Mouse (Mus musculus) embryonic facial prominence, embryonic 10.5 days (tissue): ENCODE results near the gene Aco2. TPM values are rescaled to one million over a fixed set of nuclear protein-coding genes. Genes with fewer than 3 reads are reported as not detected.
A peak's percentile ranks its signal among the peaks of the same experiment; 100 is the strongest.

Experiments
- DNase-seq: peaks from one replicate; pipeline ENCODE4 v3.0.0-alpha.2; 2017; ENCODE audit warnings: low spot score
- H3K27ac ChIP-seq: fragments of 300-500 bp; sonication (generic); replicated peaks from 2 replicates; pipeline ENCODE4 v1.5.1; 2016; ENCODE audit warnings: mild to moderate bottlenecking
- H3K27me3 ChIP-seq: fragments of 300-500 bp; sonication (generic); replicated peaks from 2 replicates; pipeline ENCODE4 v1.6.1; 2016; ENCODE audit warnings: low read depth, mild to moderate bottlenecking; ENCODE audit not compliant: poor library complexity, severe bottlenecking
- H3K36me3 ChIP-seq: fragments of 300-500 bp; sonication (generic); replicated peaks from 2 replicates; pipeline ENCODE4 v1.6.1; 2016; ENCODE audit warnings: mild to moderate bottlenecking, moderate library complexity
- H3K4me1 ChIP-seq: fragments of 300-500 bp; sonication (generic); 2 replicates; pipeline ENCODE4 v1.6.1; 2016
- H3K4me3 ChIP-seq: fragments of 300-500 bp; sonication (generic); 2 replicates; pipeline ENCODE4 v1.5.1; 2016; ENCODE audit warnings: mild to moderate bottlenecking, moderate library complexity
- H3K9me3 ChIP-seq: fragments of 300-500 bp; sonication (generic); 2 replicates; pipeline ENCODE4 v1.6.1; 2016; ENCODE audit warnings: mild to moderate bottlenecking
- WGBS: fragments of 180-500 bp; shearing (Covaris S2); methylation state at CpG from one replicate; pipeline ENCODE4 v1.1.7; 2016; 5-methylcytosine and 5-hydroxymethylcytosine counted together
- polyA plus RNA-seq: library from polyadenylated mRNA; unstranded; fragments of >200 nt; fragmentation: Nextera tagmentation; extraction: Ambion mirVana; gene quantifications from 2 replicates; pipeline ENCODE4 v1.2.1, GENCODE M21; 2016

Gene Aco2
- polyA plus RNA-seq, 1 experiment from 2014 or later = 153 TPM

- no peaks in the 10 kb centered on the region for H3K9me3 ChIP-seq
- peak; percentile 89 for DNase-seq
- H3K27me3 ChIP-seq = peaks cover 26% of the 10 kb centered on the region
- H3K36me3 ChIP-seq = no peaks in the 10 kb centered on the region
- H3K4me1 ChIP-seq = peaks cover 46% of the 10 kb centered on the region
- peak overlapping the region; percentile 56 for H3K4me3 ChIP-seq
- WGBS = 1% methylated on average over 33 of the region's 33 CpGs
- peak overlapping the region; percentile 82 for H3K27ac ChIP-seq
Observed at GRCm38 (mm10) chr15:81836124-81836821, 35.8 kb upstream of the Aco2 start.

- no peaks in the 10 kb centered on the region for H3K36me3 ChIP-seq
- DNase-seq = no peak
- 53% methylated on average over 7 of the region's 7 CpGs for WGBS
- H3K27me3 ChIP-seq = peaks cover 26% of the 10 kb centered on the region
- H3K9me3 ChIP-seq = no peaks in the 10 kb centered on the region
- H3K4me3 ChIP-seq = peak overlapping the region; percentile 56; the same call in 1 of the 2 replicates
- H3K27ac ChIP-seq = no peak overlapping the region
- H3K4me1 ChIP-seq = peaks cover 42% of the 10 kb centered on the region
Observed at GRCm38 (mm10) chr15:81836966-81837920, 34.9 kb upstream of the Aco2 start.

- H3K9me3 ChIP-seq = no peaks in the 10 kb centered on the region
- no peaks in the 10 kb centered on the region for H3K36me3 ChIP-seq
- H3K27ac ChIP-seq = no peak overlapping the region
- H3K4me1 ChIP-seq = peaks cover 40% of the 10 kb centered on the region
- H3K27me3 ChIP-seq = peaks cover 26% of the 10 kb centered on the region
- H3K4me3 ChIP-seq = no peak overlapping the region
- WGBS = 74% methylated on average over 14 of the region's 14 CpGs
- no peak for DNase-seq
Observed at GRCm38 (mm10) chr15:81838554-81839235, 33.4 kb upstream of the Aco2 start.

DNA sequence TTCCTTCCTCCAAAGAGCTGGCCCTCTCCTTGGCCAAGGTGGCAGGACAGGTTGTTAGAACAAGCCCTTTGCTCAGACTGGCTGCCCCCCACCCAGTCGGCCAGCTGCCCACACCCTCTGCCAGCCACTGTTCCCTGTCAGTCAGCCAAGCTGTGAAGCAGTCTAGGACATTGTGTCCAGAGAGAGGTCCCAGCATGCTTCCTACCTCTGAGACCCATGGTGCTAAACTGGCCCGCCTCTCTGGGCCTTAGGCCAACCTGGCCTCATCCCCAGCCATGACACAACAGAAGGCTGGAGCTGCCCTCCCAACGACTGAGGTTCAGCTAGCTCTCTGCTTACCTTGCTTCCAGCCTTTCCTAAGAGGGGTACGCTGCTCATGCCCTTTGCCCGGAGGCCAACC is 32.5 kb upstream of the Aco2 start:
- DNase-seq = no peak
- peaks cover 21% of the 10 kb centered on the region for H3K27me3 ChIP-seq
- WGBS = 69% methylated on average over 5 of the region's 5 CpGs

DNA sequence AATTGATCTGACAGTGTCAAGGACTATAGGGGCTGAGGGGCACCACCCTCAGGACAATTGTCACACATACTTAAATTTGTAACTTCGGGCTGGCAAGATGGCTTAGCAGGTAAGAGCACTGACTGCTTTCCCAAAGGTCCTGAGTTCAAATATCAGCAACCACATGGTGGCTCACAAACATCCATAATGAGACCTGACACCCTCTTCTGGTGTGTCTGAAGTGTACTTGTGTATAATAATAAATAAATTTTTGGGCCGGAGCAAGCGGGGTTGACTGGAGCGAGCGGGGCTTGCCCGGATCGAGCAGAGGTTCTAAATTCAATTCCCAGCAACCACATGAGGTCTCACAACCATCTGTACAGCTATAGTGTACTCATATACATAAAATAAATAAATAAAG is 31.8 kb upstream of the Aco2 start:
- Histone ChIP-seq H3K4me1 (peaks cover 28% of the 10 kb centered on the region), H3K36me3 (no peaks in the 10 kb centered on the region), H3K27me3 (peaks cover 14% of the 10 kb centered on the region), H3K27ac (no peak overlapping the region), H3K4me3 (no peak overlapping the region), H3K9me3 (no peaks in the 10 kb centered on the region)
- 94% methylated on average over 7 of the region's 7 CpGs for WGBS
- no peak for DNase-seq

More for the DNA sequence above, 32.5 kb upstream of the Aco2 start:
- Histone ChIP-seq H3K4me1 (peaks cover 32% of the 10 kb centered on the region), H3K27ac (no peak overlapping the region), H3K9me3 (no peaks in the 10 kb centered on the region), H3K4me3 (no peak overlapping the region), H3K36me3 (no peaks in the 10 kb centered on the region)

DNA sequence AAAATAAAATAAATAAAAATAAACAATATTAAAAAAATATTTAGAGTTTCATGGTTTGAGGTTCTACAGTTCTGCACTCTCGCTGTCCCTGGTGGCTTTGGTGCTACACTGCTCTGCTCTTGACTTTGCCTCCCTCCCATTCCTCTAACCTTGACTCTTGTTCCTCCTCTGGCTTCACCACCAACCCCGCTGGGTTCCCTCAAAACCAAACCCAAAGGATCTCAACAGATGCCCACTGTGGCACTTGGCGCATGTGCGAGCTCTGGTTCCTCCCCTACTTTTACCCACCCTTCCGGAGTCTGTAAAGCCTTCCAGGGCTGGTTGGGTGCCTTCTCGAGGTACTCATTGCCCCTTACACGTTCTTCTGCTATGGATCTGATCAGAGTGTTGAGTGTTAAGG is 29.8 kb upstream of the Aco2 start:
- 86% methylated on average over 7 of the region's 7 CpGs for WGBS
- Histone ChIP-seq H3K9me3 (no peaks in the 10 kb centered on the region), H3K27me3 (peaks cover 5% of the 10 kb centered on the region; the same call in 1 of the 2 replicates), H3K27ac (no peak overlapping the region), H3K4me3 (no peak overlapping the region), H3K4me1 (peaks cover 11% of the 10 kb centered on the region; the same call in 1 of the 2 replicates), H3K36me3 (peaks cover 12% of the 10 kb centered on the region)
- DNase-seq = no peak

- Histone ChIP-seq H3K4me3 (no peak overlapping the region), H3K36me3 (peaks cover 37% of the 10 kb centered on the region), H3K9me3 (no peaks in the 10 kb centered on the region), H3K27me3 (no peaks in the 10 kb centered on the region), H3K4me1 (no peaks in the 10 kb centered on the region), H3K27ac (no peak overlapping the region)
- DNase-seq = no peak
- WGBS = 77% methylated on average over 5 of the region's 5 CpGs
Observed at GRCm38 (mm10) chr15:81845033-81845625, 27.0 kb upstream of the Aco2 start.

GRCm38 (mm10) chr15:81845724-81846123 is 26.4 kb upstream of the Aco2 start:
- no peaks in the 10 kb centered on the region for H3K9me3 ChIP-seq
- peaks cover 42% of the 10 kb centered on the region for H3K36me3 ChIP-seq
- H3K27ac ChIP-seq = no peak overlapping the region
- no peaks in the 10 kb centered on the region for H3K27me3 ChIP-seq
- DNase-seq = no peak
- H3K4me1 ChIP-seq = no peaks in the 10 kb centered on the region; the same call in 1 of the 2 replicates
- WGBS = 33% methylated on average over 4 of the region's 4 CpGs
- H3K4me3 ChIP-seq = no peak overlapping the region

DNA sequence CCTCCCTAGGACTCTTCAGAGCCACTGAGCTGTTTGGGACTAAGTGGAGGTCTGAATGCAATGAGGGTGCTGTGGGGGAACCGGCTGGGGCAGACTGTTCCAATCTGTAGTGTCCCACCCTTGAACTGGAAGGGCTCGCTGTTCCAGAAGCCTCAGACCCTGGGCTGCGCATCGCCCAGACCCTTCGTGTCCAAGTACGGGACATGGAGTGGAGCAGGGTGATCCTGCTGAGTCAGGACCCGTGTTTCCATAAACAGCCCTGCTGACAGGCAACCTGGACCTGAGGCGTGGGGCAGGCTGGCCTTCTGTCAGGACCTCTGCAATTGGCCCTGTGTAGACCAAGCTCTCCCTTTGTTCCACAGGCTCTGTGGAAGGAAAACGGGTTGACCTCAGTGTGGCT is 25.4 kb upstream of the Aco2 start:
- Histone ChIP-seq H3K4me1 (no peaks in the 10 kb centered on the region; the same call in 1 of the 2 replicates), H3K27me3 (no peaks in the 10 kb centered on the region), H3K27ac (no peak overlapping the region), H3K36me3 (peaks cover 53% of the 10 kb centered on the region), H3K9me3 (no peaks in the 10 kb centered on the region), H3K4me3 (no peak overlapping the region)
- DNase-seq = no peak
- 89% methylated on average over 9 of the region's 9 CpGs for WGBS

DNA sequence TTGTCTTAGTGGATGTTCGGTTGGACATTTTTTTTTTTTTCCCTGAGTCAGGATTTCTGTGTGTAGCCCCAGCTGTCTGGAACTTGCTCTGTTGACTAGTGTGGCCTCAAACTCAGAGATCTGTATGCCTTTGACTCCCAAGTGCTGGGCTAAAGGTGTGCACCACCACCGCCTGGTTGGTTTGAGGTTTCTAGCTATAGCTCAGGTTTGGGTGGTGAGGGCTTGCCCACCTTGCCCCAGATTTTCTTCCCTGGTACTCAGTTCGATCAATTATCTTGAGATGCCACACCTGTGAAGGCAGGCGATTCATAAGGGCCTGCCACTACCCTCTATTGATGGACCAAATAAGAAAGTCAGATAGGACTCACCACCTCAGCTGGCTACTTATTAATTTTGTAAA is 24.9 kb upstream of the Aco2 start:
- no peak for DNase-seq
- no peak overlapping the region for H3K27ac ChIP-seq
- H3K4me3 ChIP-seq = no peak overlapping the region
- H3K4me1 ChIP-seq = no peaks in the 10 kb centered on the region; the same call in 1 of the 2 replicates
- no peaks in the 10 kb centered on the region for H3K9me3 ChIP-seq
- WGBS = 92% methylated on average over 4 of the region's 4 CpGs
- no peaks in the 10 kb centered on the region for H3K27me3 ChIP-seq
- H3K36me3 ChIP-seq = peaks cover 57% of the 10 kb centered on the region

DNA sequence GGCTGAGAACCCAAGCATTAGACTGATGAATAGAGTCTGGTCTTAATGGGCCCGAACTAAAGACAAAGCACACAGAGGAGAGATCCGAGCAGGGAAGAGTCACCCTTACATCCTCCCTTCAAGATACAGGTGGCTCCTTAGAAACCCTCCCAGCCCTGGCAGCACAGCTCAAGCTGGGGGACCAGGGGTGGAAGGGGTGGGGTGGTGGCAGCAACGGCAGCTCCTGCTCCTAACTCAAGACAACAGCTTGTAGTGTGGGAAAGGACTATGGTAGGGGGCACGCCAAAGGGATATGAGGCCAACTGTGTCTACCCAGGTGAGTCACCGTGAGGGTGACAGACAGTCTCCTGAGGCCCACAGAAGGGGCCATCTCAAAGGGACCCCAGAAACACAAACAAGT is 24.2 kb upstream of the Aco2 start:
- no peak overlapping the region for H3K4me3 ChIP-seq
- H3K27me3 ChIP-seq = no peaks in the 10 kb centered on the region
- H3K36me3 ChIP-seq = peaks cover 64% of the 10 kb centered on the region
- H3K9me3 ChIP-seq = no peaks in the 10 kb centered on the region
- H3K4me1 ChIP-seq = no peaks in the 10 kb centered on the region; the same call in 1 of the 2 replicates
- no peak overlapping the region for H3K27ac ChIP-seq
- DNase-seq = no peak
- 88% methylated on average over 5 of the region's 5 CpGs for WGBS

GRCm38 (mm10) chr15:81848301-81848700 is 23.8 kb upstream of the Aco2 start:
- Histone ChIP-seq H3K27me3 (no peaks in the 10 kb centered on the region), H3K9me3 (no peaks in the 10 kb centered on the region), H3K4me1 (no peaks in the 10 kb centered on the region; the same call in 1 of the 2 replicates), H3K4me3 (no peak overlapping the region), H3K27ac (no peak overlapping the region), H3K36me3 (peaks cover 68% of the 10 kb centered on the region)
- DNase-seq = peak; percentile 53
- 49% methylated on average over 7 of the region's 7 CpGs for WGBS
